Mouse (Mus musculus): ENCODE results near the gene Mdga1.

Gene Mdga1

DNA sequence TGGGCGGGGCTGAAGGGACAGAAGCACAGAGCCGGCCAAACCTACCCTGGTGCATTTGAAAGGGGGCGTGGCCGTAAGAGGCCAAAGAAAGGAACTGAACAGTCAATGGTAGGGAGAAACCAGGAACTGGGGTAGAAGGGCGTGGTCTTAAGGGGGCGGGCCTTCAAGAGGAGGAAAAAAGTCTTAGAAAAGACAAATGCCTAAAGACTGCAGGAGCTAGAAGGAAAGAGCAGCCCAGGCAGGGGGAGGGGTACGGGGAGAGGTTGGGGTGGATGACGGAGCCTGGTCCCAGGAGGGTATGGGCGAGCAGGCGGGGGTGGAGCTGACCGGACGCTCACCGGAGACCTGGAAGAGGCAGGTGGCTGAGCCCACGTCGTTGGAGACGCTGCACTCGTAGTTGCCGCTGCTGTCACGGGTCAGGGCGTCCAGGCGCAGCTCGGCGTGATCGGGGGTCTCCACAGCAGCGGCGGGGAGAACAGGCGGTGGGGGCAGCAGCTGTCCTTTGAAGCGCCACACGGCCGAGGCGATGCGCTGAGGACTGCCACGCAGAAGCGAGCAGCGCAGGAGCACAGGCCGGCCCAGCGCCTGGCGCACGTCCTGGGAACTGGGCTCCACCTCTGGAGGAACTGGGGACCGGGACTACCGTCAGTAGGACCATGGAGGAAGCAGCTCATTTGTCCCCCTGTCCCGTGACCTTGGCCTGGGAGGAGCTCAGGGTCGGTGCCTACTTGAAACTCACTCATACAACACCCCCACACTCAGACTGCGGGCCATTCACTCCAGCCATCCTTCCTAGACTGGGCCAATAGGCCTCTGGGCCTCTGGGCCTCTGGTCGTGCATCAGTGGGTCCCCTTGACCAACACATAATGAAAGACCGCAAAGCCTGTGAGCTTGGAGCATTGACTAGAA lies 127.9 kb downstream of the Mdga1 start:
- no peak for DNase-seq

DNA sequence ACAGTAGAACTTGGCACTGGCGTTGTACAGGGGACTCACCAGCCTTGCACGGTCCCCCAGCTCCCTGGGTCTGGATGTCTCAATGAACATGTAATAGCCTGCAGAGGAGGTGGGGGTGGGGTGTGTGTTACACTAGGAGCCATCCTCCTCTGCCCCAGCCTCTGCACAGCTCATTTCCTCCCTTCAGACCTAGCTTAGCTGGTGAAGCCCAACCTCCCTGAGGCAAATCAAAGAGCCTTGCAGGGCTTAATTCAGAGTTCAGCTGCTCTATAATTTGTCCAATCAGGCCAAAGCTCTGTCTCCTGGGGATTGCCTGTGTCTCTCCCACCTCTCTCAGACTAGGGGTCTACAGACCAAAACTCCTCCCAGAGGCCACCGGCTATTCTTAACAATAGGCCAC lies 131.9 kb downstream of the Mdga1 start:
- DNase-seq, result no peak

DNA sequence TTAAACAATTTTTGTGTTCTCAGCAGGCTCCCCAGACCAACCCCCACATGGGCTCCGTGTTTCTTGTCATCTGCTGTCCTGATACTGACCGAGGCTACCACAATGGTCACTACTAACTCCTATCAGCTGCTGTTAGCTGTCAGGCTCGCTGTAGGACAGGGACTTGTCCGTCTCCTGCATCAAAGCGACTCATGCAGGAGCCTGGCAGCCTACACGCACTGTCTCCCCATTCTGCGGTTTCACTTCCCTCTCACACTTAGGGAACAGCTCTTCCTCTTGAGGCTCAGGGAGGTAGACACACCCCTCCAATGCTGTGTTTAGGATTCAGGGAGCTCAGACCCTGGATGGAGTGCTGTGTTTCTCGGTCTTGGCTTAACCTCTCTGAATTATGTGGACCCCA lies 132.4 kb downstream of the Mdga1 start:
- DNase-seq, result no peak

DNA sequence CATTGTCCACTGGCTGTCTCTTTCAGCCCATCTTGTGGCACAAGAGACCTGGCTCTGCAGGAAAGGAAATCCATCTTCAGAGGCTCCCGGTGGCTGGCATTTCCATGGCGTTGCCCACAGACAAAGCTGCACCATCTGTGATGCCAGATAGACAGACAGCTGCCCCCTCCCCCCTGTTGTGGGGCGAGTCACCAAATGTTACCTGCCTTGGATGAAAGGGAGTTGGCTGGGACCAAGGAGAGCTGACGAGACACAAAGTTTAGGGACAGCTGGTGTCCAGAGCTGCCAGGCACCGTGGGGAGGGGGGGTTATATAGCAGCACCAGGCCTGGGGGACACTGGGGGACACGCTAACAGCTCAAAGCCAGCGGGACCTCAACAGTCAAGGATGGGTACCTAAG lies 135.1 kb downstream of the Mdga1 start:
- no peak for DNase-seq

DNA sequence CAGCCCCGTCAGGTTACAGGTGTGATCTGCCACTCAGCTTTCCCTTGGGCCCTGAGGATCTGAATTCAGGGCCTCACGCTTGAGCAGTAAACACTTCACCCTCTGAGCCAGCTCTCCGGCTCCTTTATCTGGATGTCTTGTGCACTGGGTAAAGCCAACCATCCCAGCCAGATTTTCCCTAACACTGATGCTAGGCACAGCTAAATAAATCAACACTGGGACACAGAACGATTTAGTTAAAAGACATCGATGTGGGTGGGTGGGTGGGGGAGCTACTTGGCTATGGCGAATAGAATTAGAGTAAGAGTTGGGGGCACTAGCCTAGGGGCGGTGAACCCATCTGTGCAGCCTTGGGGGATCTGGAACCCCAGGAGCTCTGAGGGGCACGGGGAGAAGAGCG lies 135.6 kb downstream of the Mdga1 start:
- DNase-seq, result no peak

DNA sequence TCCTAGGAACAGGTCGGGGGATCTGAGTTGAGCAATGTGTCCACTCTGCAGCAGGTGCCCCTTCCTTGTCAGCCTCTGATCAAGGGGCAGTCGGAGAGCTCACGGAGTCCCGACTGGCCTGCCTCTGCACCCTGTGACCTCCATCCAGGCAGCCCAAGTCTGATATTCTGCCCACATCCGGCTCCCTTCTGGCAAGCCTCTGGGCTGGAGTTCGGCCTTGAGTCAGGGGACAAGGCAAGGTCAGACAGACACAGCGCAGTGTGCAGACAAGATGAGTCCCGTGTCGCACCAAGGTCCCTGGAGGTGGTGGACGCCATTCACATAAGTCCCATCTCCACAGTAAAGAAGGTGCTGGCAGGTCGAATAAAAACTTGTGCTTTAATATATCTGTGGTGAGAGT lies 138.2 kb downstream of the Mdga1 start:
- DNase-seq, result no peak

DNA sequence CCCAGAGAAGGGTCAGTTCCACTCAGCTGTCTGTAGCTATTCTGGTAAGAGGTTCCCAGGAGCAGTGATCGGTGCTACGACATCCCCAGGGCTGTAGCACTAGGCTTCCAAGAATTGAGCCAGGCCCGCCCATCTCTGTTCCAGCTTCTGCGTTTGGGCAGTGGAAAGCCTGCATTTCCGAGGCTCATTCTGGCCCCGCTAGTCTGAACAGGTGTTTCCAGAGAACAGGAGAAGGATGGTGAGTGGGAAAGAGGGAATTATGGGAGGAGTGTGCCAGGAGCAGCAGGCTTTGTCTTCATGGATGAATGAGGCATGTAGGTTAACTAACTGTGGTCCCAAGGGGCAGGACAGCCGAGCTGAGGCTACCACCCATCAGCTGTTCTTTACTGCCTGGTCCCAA lies 140.8 kb downstream of the Mdga1 start:
- no peak for DNase-seq

DNA sequence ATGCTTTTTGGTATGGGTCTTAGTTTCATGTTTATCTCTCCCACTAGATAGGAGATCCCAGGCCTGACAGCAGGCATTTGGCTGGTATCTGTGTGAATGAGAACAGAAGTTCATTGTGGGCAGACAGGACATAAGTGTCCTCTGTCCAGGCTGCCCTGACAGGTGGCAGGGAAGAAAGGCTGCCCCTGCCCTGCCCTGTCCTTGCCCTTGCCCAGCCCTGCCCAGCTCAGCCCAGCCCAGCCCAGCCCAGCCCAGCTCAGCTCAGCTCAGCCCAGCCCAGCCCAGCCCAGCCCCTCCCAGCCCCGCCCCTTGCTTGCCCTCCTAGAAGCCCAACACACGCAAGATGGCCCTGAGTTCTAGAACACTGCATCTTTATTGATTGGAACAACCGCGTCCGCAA lies 142.3 kb downstream of the Mdga1 start:
- DNase-seq, result no peak

DNA sequence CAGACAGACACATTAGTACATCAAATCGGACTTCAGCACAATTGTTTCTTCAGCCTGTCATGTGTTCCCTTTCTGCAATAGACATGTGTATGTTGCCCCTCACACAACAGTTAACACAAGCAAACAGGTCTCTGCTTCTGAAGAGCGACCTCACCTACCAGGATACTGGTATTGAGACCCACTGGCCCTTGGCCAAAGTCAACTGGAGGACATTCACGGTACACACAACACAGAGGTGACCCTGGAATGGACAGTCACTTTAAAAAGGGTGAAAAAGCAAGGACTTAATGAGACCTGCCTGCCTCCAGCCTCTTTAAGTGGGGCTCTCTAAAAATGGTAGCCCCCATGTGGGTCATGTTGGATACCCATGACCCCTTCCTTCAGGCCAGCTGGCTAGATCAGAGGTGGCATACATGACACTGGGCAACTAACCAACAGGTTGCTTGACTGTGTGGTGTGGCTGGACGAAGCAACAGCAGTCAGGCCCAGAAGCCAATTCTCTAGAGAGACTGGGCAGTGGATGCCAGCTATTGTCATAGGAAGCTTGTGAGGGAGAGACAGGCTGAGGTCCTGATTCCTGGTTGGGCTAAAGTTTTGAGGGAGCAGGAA lies 145.3 kb downstream of the Mdga1 start:
- DNase-seq, result no peak

DNA sequence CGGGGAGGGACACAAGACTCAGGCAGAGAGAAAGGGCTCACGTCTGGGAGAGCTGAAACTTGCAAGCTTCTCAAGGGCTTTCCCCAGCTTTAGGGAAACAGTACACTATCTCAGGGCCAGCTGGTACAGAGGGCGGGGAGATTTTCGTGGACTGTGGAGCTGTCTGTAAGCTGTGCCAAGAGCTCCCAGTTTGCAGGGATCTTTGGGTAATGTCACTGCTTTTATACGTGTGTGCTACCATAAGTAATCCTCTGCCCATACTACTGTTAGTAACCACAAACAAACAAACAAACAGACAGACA lies 145.7 kb downstream of the Mdga1 start:
- DNase-seq, result no peak

DNA sequence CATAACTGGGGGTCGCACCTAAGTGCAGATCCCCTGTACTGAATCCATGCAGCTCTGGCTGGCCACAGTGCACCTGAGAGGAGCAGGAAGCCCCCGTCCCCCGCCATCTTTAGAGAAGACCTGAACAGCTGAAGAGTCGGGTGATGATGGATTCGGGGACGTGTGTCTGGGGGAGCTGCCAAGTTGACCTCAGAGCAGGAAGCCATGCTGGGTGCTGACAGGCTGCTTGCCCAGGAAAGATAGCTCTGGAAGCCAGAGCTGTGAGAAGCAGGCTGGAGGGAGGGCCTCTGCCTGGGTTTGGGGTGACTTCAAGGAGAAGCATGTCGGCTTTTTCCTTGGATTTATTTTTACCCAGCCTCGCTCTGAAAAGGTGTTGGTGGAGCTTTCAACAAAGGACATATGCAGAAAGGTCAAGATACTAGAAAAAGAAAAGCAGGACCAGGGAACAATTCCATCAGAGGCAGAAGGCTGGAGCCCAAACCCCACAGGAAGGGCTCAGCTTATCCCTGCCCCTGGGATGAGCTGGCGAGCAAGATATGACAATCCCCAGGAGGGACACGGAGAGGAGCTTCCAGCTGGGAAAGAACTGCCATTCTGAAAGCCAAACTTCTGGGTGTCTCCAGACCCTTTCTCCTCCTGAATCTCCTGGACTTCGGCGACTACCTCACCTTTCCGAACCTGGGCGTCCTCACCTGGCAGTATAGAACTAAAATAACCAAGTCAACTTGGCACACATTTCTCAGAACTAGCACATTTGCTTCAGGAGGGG lies 146.3 kb downstream of the Mdga1 start:
- no peak for DNase-seq

DNA sequence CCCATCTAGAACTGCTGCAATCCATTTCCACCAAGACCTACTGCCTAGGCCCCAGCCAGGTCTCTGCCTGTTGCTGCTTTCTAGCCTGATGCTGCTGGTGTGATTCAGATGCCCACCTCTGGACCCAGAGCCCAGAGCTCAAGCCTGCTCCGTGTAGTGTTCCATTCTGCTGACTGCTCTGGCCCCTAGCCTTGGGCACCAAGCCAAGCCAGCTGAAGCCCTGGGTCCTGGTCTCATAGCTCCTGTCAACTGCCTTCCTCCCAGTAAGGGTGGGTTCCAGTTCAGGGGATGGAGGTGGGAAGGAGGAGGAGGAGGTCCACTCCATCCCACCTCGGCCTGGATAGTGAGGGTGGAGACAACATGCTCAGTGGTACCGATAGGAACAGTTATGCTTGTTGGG lies 150.3 kb downstream of the Mdga1 start:
- DNase-seq, result no peak

DNA sequence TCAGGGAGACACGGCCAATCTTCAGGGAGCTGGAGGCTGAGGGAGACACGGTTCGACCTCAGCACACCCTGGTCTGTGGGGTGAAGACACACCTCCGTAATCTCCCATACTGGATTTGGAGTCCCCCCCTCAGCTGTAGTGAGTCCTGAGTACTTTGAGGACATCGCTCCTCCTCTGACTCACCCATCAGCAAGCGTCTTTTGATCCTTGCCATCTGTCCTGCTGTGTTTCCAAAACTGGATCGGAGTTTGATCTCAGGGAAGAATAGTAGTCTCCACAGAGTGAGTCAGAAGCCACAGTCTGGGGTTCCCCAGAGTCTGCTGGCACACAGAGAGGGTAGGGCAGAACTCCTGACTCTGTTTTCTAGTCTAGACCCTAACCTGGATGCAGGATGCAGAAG lies 150.9 kb downstream of the Mdga1 start:
- DNase-seq, result no peak

DNA sequence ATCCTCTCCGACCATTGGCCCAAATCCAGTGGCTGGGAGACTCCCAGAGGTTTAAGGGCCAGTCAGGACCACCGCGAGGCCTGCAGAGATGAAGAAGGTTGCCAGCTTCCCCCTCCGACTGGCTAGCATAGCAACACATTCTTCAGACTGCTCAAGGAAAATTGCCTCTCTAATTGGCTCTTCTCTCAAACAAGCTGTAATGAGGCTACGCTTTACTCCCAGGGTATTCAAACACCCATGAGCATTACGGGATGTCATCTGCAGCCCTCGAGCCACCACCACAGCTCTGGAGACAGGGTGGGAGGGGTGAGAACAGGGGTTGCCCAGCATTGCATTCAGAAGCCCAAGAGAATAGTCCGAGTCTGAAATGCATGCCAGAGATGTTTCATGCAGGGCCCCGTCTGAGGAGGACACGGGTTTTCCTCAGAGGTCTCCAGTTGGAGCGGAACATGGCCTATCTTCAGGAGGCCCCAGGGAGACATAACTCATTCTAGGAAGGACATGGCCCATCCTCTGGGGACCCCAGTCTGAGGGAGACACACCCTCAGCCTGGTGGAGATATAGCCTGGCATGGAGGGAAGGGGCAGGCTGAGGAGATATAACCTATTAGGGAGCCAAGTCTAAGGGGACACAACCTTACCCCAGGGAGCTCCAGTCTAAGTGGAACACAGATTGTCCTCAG lies 151.5 kb downstream of the Mdga1 start:
- DNase-seq, result no peak

DNA sequence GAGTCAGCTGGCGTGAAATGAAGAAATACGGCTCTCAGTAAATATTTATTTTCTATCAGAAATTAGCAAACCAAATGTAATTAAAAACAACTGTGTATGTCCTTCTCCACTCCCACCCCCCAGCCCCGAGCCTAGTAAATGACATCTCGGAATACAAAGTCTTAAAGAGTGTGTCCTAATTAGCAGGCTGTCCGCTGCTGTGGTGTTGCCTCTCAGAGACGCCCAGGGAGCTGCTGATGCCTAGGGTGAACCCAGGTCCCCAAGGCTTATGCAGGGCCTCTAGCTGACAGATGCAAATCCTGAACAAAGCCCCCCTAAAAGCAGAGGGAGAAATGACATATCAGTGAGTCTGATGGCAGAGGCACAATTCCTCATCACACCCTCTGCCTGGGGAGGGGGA lies 155.1 kb downstream of the Mdga1 start:
- no peak for DNase-seq

DNA sequence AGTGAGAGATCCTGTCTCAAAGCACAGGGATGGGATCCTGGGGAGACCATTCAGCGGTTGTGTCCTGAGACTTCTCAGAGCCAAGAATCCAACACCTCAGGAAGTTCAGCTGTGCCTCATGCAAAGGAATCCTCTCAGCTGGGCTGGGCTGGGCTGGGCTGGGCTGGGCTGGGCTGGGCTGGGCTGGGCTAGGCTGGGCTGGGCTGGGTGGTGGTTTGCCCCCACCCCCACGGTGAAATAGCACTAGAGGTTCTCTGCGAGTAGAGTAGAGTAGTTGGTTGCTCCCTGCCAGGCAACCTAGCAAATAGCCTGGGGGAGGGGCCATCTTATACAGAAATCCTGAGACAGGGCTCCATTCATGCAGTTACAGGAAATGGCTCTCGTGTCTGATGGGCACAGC lies 156.6 kb downstream of the Mdga1 start:
- DNase-seq, result no peak

DNA sequence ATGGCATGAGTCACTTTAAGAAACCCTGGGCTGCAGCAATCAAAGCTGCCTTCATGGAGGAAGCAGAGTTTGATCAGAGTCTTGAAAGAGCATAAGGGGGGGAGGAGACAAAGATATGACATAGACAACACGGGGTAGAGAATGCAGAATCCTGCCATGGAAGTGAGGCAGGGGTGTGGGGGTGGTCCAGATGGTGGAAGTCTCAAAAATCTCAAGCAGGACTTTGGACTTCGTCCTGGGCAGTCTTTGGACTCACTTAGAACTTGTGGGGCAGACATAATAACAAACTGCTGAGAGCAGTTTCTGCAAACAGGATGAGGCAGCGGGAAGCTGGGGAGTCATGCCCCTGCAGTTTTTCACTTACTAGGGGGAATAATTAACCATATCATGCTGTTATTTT lies 166.3 kb downstream of the Mdga1 start:
- DNase-seq, result no peak

DNA sequence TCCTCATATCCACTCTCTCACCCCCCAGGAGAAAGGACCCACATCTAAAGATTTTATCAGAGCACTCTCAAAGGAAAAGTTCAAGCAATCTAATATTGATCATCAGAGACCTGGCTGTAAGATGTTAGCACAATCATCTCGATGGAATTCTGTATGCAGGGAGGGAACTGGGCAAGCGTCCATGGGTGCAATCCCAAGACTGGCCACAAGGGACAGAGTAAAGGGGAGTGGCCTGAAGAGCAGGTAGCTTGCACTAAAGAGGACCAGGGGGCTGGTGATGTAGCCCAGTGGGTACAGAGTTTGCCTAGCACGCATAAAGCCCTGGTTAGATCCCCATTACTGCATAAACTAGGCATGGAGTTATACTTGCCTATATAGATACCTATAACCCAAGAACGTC lies 168.5 kb downstream of the Mdga1 start:
- DNase-seq, result peak; percentile 71

DNA sequence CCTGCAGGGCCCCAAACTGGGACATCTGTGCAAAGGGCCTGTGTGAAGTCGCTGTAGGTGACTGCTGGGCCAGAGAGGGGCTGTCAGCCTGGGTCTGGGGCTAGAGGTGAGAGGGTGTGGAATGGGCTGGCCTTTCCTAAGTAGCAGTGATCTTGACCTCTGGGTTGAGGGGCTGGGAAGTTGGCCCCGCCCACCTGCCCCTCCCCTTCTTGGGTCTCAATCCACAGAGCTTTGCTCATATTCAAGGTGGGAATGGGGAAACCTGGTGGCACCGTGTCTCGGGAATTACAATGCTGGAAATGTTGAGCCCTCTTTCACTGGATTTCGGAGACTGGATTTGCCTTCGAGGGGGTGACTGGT lies 169.8 kb downstream of the Mdga1 start:
- no peak for DNase-seq

DNA sequence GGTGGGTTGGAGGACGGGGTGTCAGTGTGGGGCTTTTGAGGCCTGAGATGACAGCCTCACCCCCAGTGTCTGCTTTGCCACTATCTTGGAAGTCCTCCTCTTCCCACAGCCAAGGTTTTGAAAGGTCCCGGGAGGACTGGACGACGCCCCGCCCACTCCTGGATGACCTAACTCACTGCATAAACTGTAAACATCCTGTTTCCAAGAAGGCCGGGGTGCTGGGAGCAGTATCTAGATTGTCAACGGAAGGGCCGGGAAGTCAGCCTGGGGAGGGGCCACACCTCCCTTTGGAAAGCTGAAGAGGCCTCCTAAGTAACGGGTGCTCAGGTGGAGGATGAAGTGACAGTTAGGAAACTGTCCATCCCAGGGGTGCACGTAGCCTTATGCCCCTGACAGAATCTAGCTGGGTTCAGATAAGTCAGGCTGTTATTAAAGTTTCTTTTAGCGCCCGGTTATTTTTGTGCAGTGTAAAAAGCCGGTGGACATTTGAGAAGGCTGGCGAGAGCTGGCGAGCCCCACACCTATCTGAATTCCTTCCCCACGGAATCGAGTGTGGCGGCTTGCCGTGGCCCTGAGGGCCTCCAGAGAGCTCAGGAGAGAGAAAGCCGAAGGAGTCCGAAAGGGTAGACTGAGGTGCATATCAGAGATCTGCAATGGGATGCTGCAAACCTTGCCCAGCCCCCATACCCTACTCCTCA lies 170.3 kb downstream of the Mdga1 start:
- DNase-seq, result no peak

DNA sequence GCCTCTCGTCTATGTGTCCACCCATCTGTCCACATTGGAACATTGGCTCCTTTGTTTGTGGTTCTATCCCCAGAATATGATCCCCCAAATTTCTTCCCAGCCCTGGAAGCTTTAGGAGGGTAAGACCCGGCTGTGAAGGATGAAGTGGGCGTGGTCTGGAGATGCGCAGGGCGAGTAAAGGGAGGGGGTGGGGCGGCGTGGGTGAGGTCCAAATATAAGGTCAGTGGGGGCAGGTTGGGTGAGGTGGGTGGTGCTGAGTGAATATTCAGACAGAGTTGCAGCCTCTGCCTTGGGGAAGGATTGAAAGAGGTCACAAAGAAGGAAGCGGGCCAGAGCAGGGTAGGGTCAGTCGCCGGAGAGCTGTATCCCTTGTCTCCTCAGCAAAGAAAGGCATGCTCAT lies 171.7 kb downstream of the Mdga1 start:
- DNase-seq, result no peak

DNA sequence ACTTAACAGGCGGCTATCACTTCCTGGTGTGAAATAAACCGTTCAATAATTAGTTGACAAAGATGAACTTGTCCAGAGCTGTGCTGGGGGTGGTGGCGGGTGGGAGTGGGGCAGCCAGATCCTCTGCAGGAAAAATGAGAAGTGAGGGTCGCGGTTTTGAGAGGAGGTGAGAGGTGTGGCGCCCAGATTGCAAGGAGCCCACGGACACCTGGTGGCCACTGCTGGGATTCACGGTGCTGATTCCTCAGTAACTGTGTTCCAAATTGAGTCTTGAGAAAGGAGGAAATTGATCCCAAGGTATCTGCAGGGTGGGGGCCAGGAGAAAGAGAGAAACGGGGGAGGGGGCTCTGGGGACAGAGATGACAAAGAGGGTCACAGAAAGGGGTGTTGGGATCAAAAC lies 173.1 kb downstream of the Mdga1 start:
- DNase-seq, result no peak

DNA sequence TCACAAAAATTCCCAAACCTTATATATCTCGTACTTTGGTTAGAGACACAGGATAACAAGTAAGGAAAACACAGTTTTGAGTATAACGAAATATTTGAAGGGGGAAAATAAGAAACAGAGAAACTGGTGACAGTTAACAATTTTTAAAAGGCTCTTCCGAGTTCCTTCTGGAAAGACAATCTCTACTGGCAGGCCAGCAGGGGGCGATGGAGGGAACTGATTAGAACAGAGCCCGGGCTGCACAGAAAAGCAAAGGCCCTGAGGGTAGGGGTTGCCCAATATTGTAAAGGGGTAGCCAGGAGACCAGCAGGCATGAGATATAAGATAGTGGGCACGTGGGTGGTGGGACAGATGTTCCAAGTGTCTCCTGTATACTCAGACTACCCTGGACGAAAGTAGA lies 173.8 kb downstream of the Mdga1 start:
- peak; percentile 90 for DNase-seq

All from right cerebral cortex, postnatal 14 days (tissue).